Mouse (Mus musculus): ENCODE results near the gene Gm17268. TPM values are rescaled to one million over a fixed set of nuclear protein-coding genes. Genes with fewer than 3 reads are reported as not detected.

Gene Gm17268
- total RNA-seq, 1 experiment, result not detected

DNA sequence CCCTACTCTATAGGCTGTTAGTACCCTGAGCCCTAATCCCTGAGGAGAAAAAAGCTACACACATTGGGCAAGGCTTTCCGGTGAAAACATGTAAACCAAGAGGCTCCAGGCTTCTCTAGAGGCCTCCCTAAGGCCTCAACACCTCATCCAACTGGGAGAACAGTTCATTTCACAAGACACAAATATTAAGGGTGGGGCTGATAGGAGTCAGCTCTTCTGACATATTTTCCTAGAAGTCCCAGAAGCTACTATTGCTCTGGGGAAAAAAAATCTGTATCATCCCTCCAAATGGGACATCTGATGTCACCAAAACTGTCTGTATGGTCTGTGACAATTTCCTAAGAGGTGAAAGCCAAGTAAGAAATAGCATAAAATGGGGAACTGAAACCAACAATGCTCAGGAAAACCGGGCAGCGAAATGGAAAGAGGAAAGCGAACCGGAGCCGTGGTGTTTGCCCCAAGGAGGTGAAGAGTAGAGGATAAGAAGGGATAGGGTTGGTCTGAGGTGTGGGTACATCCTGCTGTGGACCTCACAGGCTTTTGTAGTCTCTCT lies 15.8 kb downstream of the Gm17268 start:
- Histone ChIP-seq H3K9me3 (ENCODE audit: control insufficient read depth, insufficient read depth, low read depth, low read length) (no peaks in the 10 kb centered on the region), H3K36me3 (ENCODE audit: control insufficient read depth, insufficient read depth, low read length, poor library complexity, severe bottlenecking) (no peaks in the 10 kb centered on the region), H3K9ac (ENCODE audit: insufficient read depth, low read depth, low read length, poor library complexity, severe bottlenecking) (no peak overlapping the region), H3K27ac (ENCODE audit: insufficient read depth, low read depth, low read length, poor library complexity, severe bottlenecking) (no peak overlapping the region), H3K4me1 (ENCODE audit: control insufficient read depth in 2 of 2, insufficient read depth in 2 of 2, low read length in 2 of 2, poor library complexity in 1 of 2) (no peaks in the 10 kb centered on the region), H3K4me3 (ENCODE audit: insufficient read depth in 1 of 2, low read depth in 1 of 2, low read length in 2 of 2, poor library complexity in 1 of 2, severe bottlenecking in 1 of 2) (no peak overlapping the region)
- in situ Hi-C loops (cut with MboI; ENCODE audit: low sequenced_read_pairs in 2 of 2, unreplicated experiment in 2 of 2), result no loop called here
- no peak for DNase-seq (ENCODE audit: low read depth, low spot score)
- TF ChIP-seq CHD2 (IDR thresholded peaks at IDR 0.05; ENCODE audit: low read depth, low read length) (no peak), ZNF384 (IDR thresholded peaks at IDR 0.05; ENCODE audit: low read depth, low read length) (no peak), HCFC1 (IDR thresholded peaks at IDR 0.05; ENCODE audit: borderline replicate concordance, insufficient read depth, low read length) (no peak), MAFK (IDR thresholded peaks at IDR 0.05; ENCODE audit: insufficient read depth, low read depth, low read length) (no peak), ZC3H11A (IDR thresholded peaks at IDR 0.05; ENCODE audit: borderline replicate concordance, low read depth, low read length) (no peak)

- in situ Hi-C loops (cut with MboI; ENCODE audit: low sequenced_read_pairs in 2 of 2, unreplicated experiment in 2 of 2), result no loop called here
- no peak for DNase-seq (ENCODE audit: low read depth, low spot score)
- TF ChIP-seq HCFC1 (IDR thresholded peaks at IDR 0.05; ENCODE audit: borderline replicate concordance, insufficient read depth, low read length) (no peak), ZC3H11A (IDR thresholded peaks at IDR 0.05; ENCODE audit: borderline replicate concordance, low read depth, low read length) (no peak), MAFK (IDR thresholded peaks at IDR 0.05; ENCODE audit: insufficient read depth, low read depth, low read length) (no peak), CHD2 (IDR thresholded peaks at IDR 0.05; ENCODE audit: low read depth, low read length) (no peak), ZNF384 (IDR thresholded peaks at IDR 0.05; ENCODE audit: low read depth, low read length) (no peak)
- Histone ChIP-seq H3K4me3 (ENCODE audit: insufficient read depth in 1 of 2, low read depth in 1 of 2, low read length in 2 of 2, poor library complexity in 1 of 2, severe bottlenecking in 1 of 2) (no peak overlapping the region), H3K36me3 (ENCODE audit: control insufficient read depth, insufficient read depth, low read length, poor library complexity, severe bottlenecking) (no peaks in the 10 kb centered on the region), H3K27ac (ENCODE audit: insufficient read depth, low read depth, low read length, poor library complexity, severe bottlenecking) (no peak overlapping the region), H3K4me1 (ENCODE audit: control insufficient read depth in 2 of 2, insufficient read depth in 2 of 2, low read length in 2 of 2, poor library complexity in 1 of 2) (no peaks in the 10 kb centered on the region), H3K9me3 (ENCODE audit: control insufficient read depth, insufficient read depth, low read depth, low read length) (no peaks in the 10 kb centered on the region), H3K9ac (ENCODE audit: insufficient read depth, low read depth, low read length, poor library complexity, severe bottlenecking) (no peak overlapping the region)
These were observed 17.0 kb downstream of the Gm17268 start for GRCm38 (mm10) chr11:82021406-82021805.

GRCm38 (mm10) chr11:82019793-82020192 lies 18.6 kb downstream of the Gm17268 start:
- in situ Hi-C loops (cut with MboI; ENCODE audit: low sequenced_read_pairs in 2 of 2, unreplicated experiment in 2 of 2), result no loop called here

GRCm38 (mm10) chr11:82019389-82019788 lies 19.0 kb downstream of the Gm17268 start:
- Histone ChIP-seq H3K4me1 (ENCODE audit: control insufficient read depth in 2 of 2, insufficient read depth in 2 of 2, low read length in 2 of 2, poor library complexity in 1 of 2) (no peaks in the 10 kb centered on the region), H3K9ac (ENCODE audit: insufficient read depth, low read depth, low read length, poor library complexity, severe bottlenecking) (no peak overlapping the region), H3K9me3 (ENCODE audit: control insufficient read depth, insufficient read depth, low read depth, low read length) (no peaks in the 10 kb centered on the region), H3K4me3 (ENCODE audit: insufficient read depth in 1 of 2, low read depth in 1 of 2, low read length in 2 of 2, poor library complexity in 1 of 2, severe bottlenecking in 1 of 2) (no peak overlapping the region), H3K36me3 (ENCODE audit: control insufficient read depth, insufficient read depth, low read length, poor library complexity, severe bottlenecking) (no peaks in the 10 kb centered on the region), H3K27ac (ENCODE audit: insufficient read depth, low read depth, low read length, poor library complexity, severe bottlenecking) (no peak overlapping the region)
- TF ChIP-seq HCFC1 (IDR thresholded peaks at IDR 0.05; ENCODE audit: borderline replicate concordance, insufficient read depth, low read length) (no peak), CHD2 (IDR thresholded peaks at IDR 0.05; ENCODE audit: low read depth, low read length) (no peak), MAFK (IDR thresholded peaks at IDR 0.05; ENCODE audit: insufficient read depth, low read depth, low read length) (no peak), ZC3H11A (IDR thresholded peaks at IDR 0.05; ENCODE audit: borderline replicate concordance, low read depth, low read length) (no peak), ZNF384 (IDR thresholded peaks at IDR 0.05; ENCODE audit: low read depth, low read length) (no peak)
- in situ Hi-C loops (cut with MboI; ENCODE audit: low sequenced_read_pairs in 2 of 2, unreplicated experiment in 2 of 2), result no loop called here
- no peak for DNase-seq (ENCODE audit: low read depth, low spot score)

More at GRCm38 (mm10) chr11:82019793-82020192, 18.6 kb downstream of the Gm17268 start:
- no peak overlapping the region for H3K27ac ChIP-seq (ENCODE audit: insufficient read depth, low read depth, low read length, poor library complexity, severe bottlenecking)
- no peaks in the 10 kb centered on the region for H3K9me3 ChIP-seq (ENCODE audit: control insufficient read depth, insufficient read depth, low read depth, low read length)
- no peak overlapping the region for H3K4me3 ChIP-seq (ENCODE audit: insufficient read depth in 1 of 2, low read depth in 1 of 2, low read length in 2 of 2, poor library complexity in 1 of 2, severe bottlenecking in 1 of 2)
- H3K36me3 ChIP-seq (ENCODE audit: control insufficient read depth, insufficient read depth, low read length, poor library complexity, severe bottlenecking), result no peaks in the 10 kb centered on the region
- H3K9ac ChIP-seq (ENCODE audit: insufficient read depth, low read depth, low read length, poor library complexity, severe bottlenecking), result no peak overlapping the region
- TF ChIP-seq ZC3H11A (IDR thresholded peaks at IDR 0.05; ENCODE audit: borderline replicate concordance, low read depth, low read length) (no peak), MAFK (IDR thresholded peaks at IDR 0.05; ENCODE audit: insufficient read depth, low read depth, low read length) (no peak), HCFC1 (IDR thresholded peaks at IDR 0.05; ENCODE audit: borderline replicate concordance, insufficient read depth, low read length) (no peak), CHD2 (IDR thresholded peaks at IDR 0.05; ENCODE audit: low read depth, low read length) (no peak), ZNF384 (IDR thresholded peaks at IDR 0.05; ENCODE audit: low read depth, low read length) (no peak)
- DNase-seq (ENCODE audit: low read depth, low spot score), result no peak
- H3K4me1 ChIP-seq (ENCODE audit: control insufficient read depth in 2 of 2, insufficient read depth in 2 of 2, low read length in 2 of 2, poor library complexity in 1 of 2), result no peaks in the 10 kb centered on the region

Data from ES-E14 (cell line).